Comparison of ENCODE assay signal across 25 mouse cellular contexts in the genomic region with DNA sequence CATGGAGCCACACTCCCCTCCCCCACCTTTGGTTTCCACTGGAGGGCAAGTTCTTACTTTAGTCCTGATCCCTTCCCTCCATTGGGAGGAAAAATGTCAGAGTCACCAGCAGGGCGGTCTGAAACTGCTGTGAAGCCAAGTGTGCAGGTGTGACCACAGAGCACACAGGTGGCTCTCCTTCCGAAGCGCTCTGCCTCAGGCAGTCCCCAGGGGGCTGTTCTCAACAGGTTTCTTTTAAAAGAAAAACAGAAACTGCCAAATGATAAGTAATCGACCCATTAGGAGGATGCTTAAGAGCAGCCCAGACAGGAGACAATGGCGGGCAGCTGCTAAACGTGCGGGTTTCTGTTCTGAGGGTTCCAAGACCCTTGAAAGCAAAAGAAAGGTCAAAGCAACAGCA. TPM values are rescaled to one million over a fixed set of nuclear protein-coding genes. Genes with fewer than 3 reads are reported as not detected.
DNase-seq lines count a peak whose midpoint lies in the region; ATAC-seq and TF ChIP-seq lines count a peak whose summit lies in the region.
"Had no signal": no experiment of that assay in that cellular context is flagged by ENCODE, and none has a peak within 500 bp of the region (broad histone marks: within the 10 kb centered on the region; RNA-seq: fewer than 3 reads in every experiment).

No protein-coding gene starts in this region.

- TF ChIP-seq CTCF in Patski (IDR thresholded peaks at IDR 0.05): peak; percentile 59

- H3K4me3 ChIP-seq in midbrain, embryonic 10.5 days: no peak overlapping the region
- no peak overlapping the region for H3K4me3 ChIP-seq in midbrain, embryonic 16.5 days (ENCODE audit: low read depth, low read length)
- H3K4me3 ChIP-seq: forebrain, embryonic 13.5 days; hindbrain, embryonic 15.5 days; intestine, embryonic 15.5 days; megakaryocyte, embryonic 14.5 days; midbrain, embryonic 15.5 days; neural tube, embryonic 15.5 days had no signal

- H3K9me3 ChIP-seq in midbrain, embryonic 10.5 days (replicated peaks): no peaks in the 10 kb centered on the region
- no peaks in the 10 kb centered on the region for H3K9me3 ChIP-seq in midbrain, embryonic 16.5 days (replicated peaks; ENCODE audit: control insufficient read depth, low read length, poor library complexity, severe bottlenecking)
- H3K9me3 ChIP-seq: forebrain, embryonic 13.5 days; hindbrain, embryonic 15.5 days; intestine, embryonic 15.5 days; megakaryocyte, embryonic 14.5 days; midbrain, embryonic 15.5 days; neural tube, embryonic 15.5 days had no signal

- in situ Hi-C loops in Patski (cut with MboI; ENCODE audit: low pct_unique_long_range_greater_than_20kb): no loop called here

- H3K4me2 ChIP-seq in midbrain, embryonic 16.5 days (ENCODE audit: low read length): no peak overlapping the region
- H3K4me2 ChIP-seq: forebrain, embryonic 13.5 days; hindbrain, embryonic 15.5 days; intestine, embryonic 15.5 days; liver, embryonic 11.5 days; midbrain, embryonic 15.5 days; neural tube, embryonic 15.5 days had no signal

- CTCF ChIA-PET in Patski (lab: Charles Lee): interaction anchor here (1.0 to 2.1 kb wide), 3 partner anchors 19 to 36 kb away, joined by 3 to 5 read pairs (median 3); no protein-coding TSS in a partner anchor

- no peak for ATAC-seq in midbrain, embryonic 16.5 days
- peak; percentile 76 for ATAC-seq in Patski
- ATAC-seq: forebrain, embryonic 13.5 days; intestine, embryonic 15.5 days; midbrain, embryonic 15.5 days had no signal

- peaks cover 21% of the 10 kb centered on the region for H3K4me1 ChIP-seq in midbrain, embryonic 10.5 days
- H3K4me1 ChIP-seq in midbrain, embryonic 16.5 days (ENCODE audit: control insufficient read depth, insufficient read depth, low read length): peaks cover 9% of the 10 kb centered on the region
- H3K4me1 ChIP-seq: megakaryocyte, embryonic 14.5 days had no signal

- POLR2A ChIA-PET in Patski (lab: Charles Lee): interaction anchor here (1.0 to 1.7 kb wide), 3 partner anchors 13 to 36 kb away, joined by 3 to 5 read pairs (median 4); no protein-coding TSS in a partner anchor

- peaks cover 89% of the 10 kb centered on the region for H3K36me3 ChIP-seq in midbrain, embryonic 10.5 days
- H3K36me3 ChIP-seq in midbrain, embryonic 16.5 days (ENCODE audit: control insufficient read depth, insufficient read depth, low read length): no peaks in the 10 kb centered on the region
- H3K36me3 ChIP-seq: hindbrain, embryonic 15.5 days; midbrain, embryonic 15.5 days had no signal

- no peak for DNase-seq in midbrain, embryonic 10.5 days (ENCODE audit: low spot score)
- DNase-seq in Patski (ENCODE audit: low read depth, low spot score): no peak
- DNase-seq in thymus, adult 18-20 months: peak; percentile 8 to 35
- DNase-seq in thymus, postnatal 4 days: peak; percentile 50
- DNase-seq in right cerebral cortex, postnatal 25 days: no peak
- no peak for DNase-seq in Muller cell, postnatal 12 days (ENCODE audit: inconsistent ontology term)
- DNase-seq in adrenal gland, adult 2 months: no peak
- DNase-seq: adrenal gland, postnatal 14 days; cerebellum, adult 11 months; cerebellum, postnatal 14 days; heart, postnatal 14 days; kidney, adult 9 months; kidney, postnatal 36 days; lung, adult 18-20 months; lung, postnatal 14 days; right cerebral cortex, postnatal 14 days had no signal

- H3K9ac ChIP-seq in midbrain, embryonic 16.5 days (ENCODE audit: low read depth, low read length): no peak overlapping the region
- H3K9ac ChIP-seq: forebrain, embryonic 13.5 days; hindbrain, embryonic 15.5 days; intestine, embryonic 15.5 days; midbrain, embryonic 15.5 days; neural tube, embryonic 15.5 days had no signal

- peak overlapping the region; percentile 65; the same call in 1 of the 2 replicates for H3K27ac ChIP-seq in midbrain, embryonic 10.5 days (replicated peaks)
- H3K27ac ChIP-seq in midbrain, embryonic 16.5 days (ENCODE audit: low read length): no peak overlapping the region
- H3K27ac ChIP-seq: forebrain, embryonic 13.5 days; hindbrain, embryonic 15.5 days; intestine, embryonic 15.5 days; midbrain, embryonic 15.5 days; neural tube, embryonic 15.5 days had no signal

- WGBS in midbrain, embryonic 10.5 days: 49% methylated on average over 7 of the region's 7 CpGs
- 44% methylated on average over 7 of the region's 7 CpGs for WGBS in midbrain, embryonic 16.5 days

- no peaks in the 10 kb centered on the region for H3K27me3 ChIP-seq in midbrain, embryonic 10.5 days (ENCODE audit: low read depth, poor library complexity, severe bottlenecking)
- H3K27me3 ChIP-seq in midbrain, embryonic 16.5 days (ENCODE audit: control insufficient read depth, insufficient read depth, low read depth, low read length): no peaks in the 10 kb centered on the region
- H3K27me3 ChIP-seq in Patski: no peaks in the 10 kb centered on the region
- H3K27me3 ChIP-seq: forebrain, embryonic 13.5 days; hindbrain, embryonic 15.5 days; intestine, embryonic 15.5 days; midbrain, embryonic 15.5 days; neural tube, embryonic 15.5 days had no signal

RNA-seq across cellular contexts. Expression of gene Kirrel, which starts 37.8 kb away (rescaled TPM):
- polyA plus RNA-seq in midbrain, embryonic 10.5 days (2016; fragmentation: Nextera tagmentation; extraction: Ambion mirVana): 11.2 and 11.6 TPM in 2 replicates
- 5.6 and 6.9 TPM in 2 replicates for polyA plus RNA-seq in midbrain, embryonic 16.5 days (2015; fragmentation: Nextera tagmentation; extraction: Ambion mirVana)
- 156 TPM for polyA plus RNA-seq in Patski (2021)
- total RNA-seq in adrenal gland, adult 2 months (2021): 10 to 100 TPM; 12.5 to 22.0 TPM
- polyA plus RNA-seq in adrenal gland, adult 2 months (2012; rRNA removed): 9.9 and 11.2 TPM in 2 replicates
- total RNA-seq: MEL had no signal

Comparison
In these comparisons a context has a peak if more than half of its experiments do, and no peak if none do; other contexts are left out.
1. DNase-seq: peak in thymus, adult 18-20 months (2 of 2) and thymus, postnatal 4 days (single experiment); none in midbrain, embryonic 10.5 days (single experiment), Patski (single experiment), right cerebral cortex, postnatal 25 days (single experiment), Muller cell, postnatal 12 days (single experiment) and adrenal gland, adult 2 months (single experiment).
2. RNA of gene Kirrel, which starts 37.8 kb away (polyA plus RNA-seq): 156 TPM in Patski (single experiment); 11.2 to 11.6 TPM in midbrain, embryonic 10.5 days, 9.9 to 11.2 TPM in adrenal gland, adult 2 months and 5.6 to 6.9 TPM in midbrain, embryonic 16.5 days; every median in the first group is over 10 times any median in the second.